Mouse (Mus musculus): ENCODE data around the gene Tbc1d10b. TPM values are rescaled to one million over a fixed set of nuclear protein-coding genes. Genes with fewer than 3 reads are reported as not detected.

Gene Tbc1d10b
- polyA plus RNA-seq, 1 experiment = 70.3 TPM

GRCm38 (mm10) chr7:127233765-127234164 is 25.5 kb upstream of the Tbc1d10b start:
- Histone ChIP-seq H3K27ac (ENCODE audit: control insufficient read depth, insufficient read depth, low read length) (no peak overlapping the region), H3K36me3 (ENCODE audit: control insufficient read depth, insufficient read depth, low read length) (peaks cover 25% of the 10 kb centered on the region), H3K4me1 (replicated peaks; ENCODE audit: control insufficient read depth, insufficient read depth, low read length) (peaks cover 28% of the 10 kb centered on the region), H3K4me3 (ENCODE audit: control insufficient read depth, insufficient read depth, low read length) (peak overlapping the region; percentile 71; the same call in 1 of the 2 replicates), H3K27me3 (ENCODE audit: control insufficient read depth, insufficient read depth, low read length) (no peaks in the 10 kb centered on the region)
- TF ChIP-seq CTCF (IDR thresholded peaks at IDR 0.05; ENCODE audit: borderline replicate concordance, control insufficient read depth, extremely low read depth, insufficient read depth, low read length, poor library complexity) (no peak), POLR2A (IDR thresholded peaks at IDR 0.05; ENCODE audit: control insufficient read depth, extremely low read depth, insufficient read depth, low read length, poor library complexity) (no peak)
- DNase-seq = no peak
- 2% methylated on average over 9 of the region's 9 CpGs for WGBS

DNA sequence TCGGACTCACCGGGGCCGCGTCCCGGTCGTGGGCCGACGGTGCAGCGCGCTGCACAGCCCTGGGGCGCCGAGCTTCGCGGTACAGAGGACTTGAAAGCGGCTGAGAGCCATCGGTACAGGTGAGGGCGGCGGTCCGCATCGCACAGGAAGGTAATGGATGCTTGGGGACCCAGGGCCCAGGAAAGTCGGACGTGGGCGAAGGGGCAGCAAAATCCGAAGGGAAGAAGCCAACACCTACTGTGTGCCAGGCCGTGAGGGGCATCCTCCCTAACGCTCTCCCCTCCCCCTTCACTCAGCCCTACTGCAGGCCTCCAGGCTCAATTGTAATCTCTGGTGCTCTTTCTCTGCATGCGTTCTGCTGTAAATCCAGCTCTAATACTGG is 25.1 kb upstream of the Tbc1d10b start:
- Histone ChIP-seq H3K27ac (ENCODE audit: control insufficient read depth, insufficient read depth, low read length) (no peak overlapping the region), H3K27me3 (ENCODE audit: control insufficient read depth, insufficient read depth, low read length) (no peaks in the 10 kb centered on the region), H3K4me3 (ENCODE audit: control insufficient read depth, insufficient read depth, low read length) (peak overlapping the region; percentile 71), H3K4me1 (replicated peaks; ENCODE audit: control insufficient read depth, insufficient read depth, low read length) (peaks cover 28% of the 10 kb centered on the region), H3K36me3 (ENCODE audit: control insufficient read depth, insufficient read depth, low read length) (peaks cover 25% of the 10 kb centered on the region)
- peak; percentile 48 for DNase-seq
- no peak for TF ChIP-seq POLR2A (IDR thresholded peaks at IDR 0.05; ENCODE audit: control insufficient read depth, extremely low read depth, insufficient read depth, low read length, poor library complexity)
- TF ChIP-seq CTCF (IDR thresholded peaks at IDR 0.05; ENCODE audit: borderline replicate concordance, control insufficient read depth, extremely low read depth, insufficient read depth, low read length, poor library complexity) = no peak
- WGBS = under 1% methylated on average over 27 of the region's 27 CpGs

- Histone ChIP-seq H3K4me3 (ENCODE audit: control insufficient read depth, insufficient read depth, low read length) (peak within 1 kb of the TSS; percentile 71), H3K36me3 (ENCODE audit: control insufficient read depth, insufficient read depth, low read length) (peaks cover 25% of the 10 kb centered on the region), H3K27me3 (ENCODE audit: control insufficient read depth, insufficient read depth, low read length) (no peaks in the 10 kb centered on the region), H3K27ac (ENCODE audit: control insufficient read depth, insufficient read depth, low read length) (peak within 1 kb of the TSS; percentile 93), H3K4me1 (replicated peaks; ENCODE audit: control insufficient read depth, insufficient read depth, low read length) (peaks cover 28% of the 10 kb centered on the region)
- peak; percentile 56; the same call in 1 of the 2 replicates for TF ChIP-seq CTCF (IDR thresholded peaks at IDR 0.05; ENCODE audit: borderline replicate concordance, control insufficient read depth, extremely low read depth, insufficient read depth, low read length, poor library complexity)
- peak; percentile 93 for TF ChIP-seq POLR2A (IDR thresholded peaks at IDR 0.05; ENCODE audit: control insufficient read depth, extremely low read depth, insufficient read depth, low read length, poor library complexity)
- WGBS = under 1% methylated on average over 64 of the region's 64 CpGs
- peak; percentile 85 for DNase-seq
Observed at GRCm38 (mm10) chr7:127232622-127233367, 24.5 kb upstream of the Tbc1d10b start, which contains the start of the genes Zfp553 and Sept1. Zfp553 (plus strand) TSS chr7:127233061. Sept1 (minus strand) TSS chr7:127233130.

DNA sequence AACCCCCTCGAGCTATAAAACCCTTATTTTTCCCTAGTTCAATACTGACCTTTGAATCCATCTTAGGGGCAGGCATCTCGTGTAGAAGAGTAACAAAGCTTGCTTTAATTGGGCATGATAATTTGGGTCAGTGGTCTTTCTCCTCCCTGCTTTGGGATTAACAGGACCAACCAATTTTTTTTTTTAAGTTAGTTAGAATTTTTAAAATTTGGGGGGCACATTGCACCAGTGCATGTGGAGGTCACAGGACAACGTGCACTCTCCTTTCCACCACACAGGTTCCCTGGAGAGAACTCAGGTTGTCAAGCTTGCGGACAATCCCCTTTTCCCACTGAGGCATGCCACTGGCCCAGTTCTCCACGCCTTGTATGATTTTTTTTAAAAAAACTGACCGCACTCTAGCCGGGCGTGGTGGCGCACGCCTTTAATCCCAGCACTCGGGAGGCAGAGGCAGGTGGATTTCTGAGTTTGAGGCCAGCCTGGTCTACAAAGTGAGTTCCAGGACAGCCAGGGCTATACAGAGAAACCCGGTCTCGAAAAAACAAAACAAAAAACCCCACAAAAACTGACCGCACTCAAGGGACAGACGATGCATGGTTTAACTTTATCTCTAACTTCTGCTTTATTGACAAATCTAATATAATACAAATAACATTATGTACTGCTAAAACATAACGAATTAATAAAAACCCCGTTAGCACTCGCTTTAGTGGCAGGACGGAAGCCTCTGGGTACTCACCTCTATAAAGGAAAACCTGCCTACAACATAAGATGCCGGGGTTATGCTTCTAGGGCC is 23.8 kb upstream of the Tbc1d10b start:
- Histone ChIP-seq H3K4me1 (replicated peaks; ENCODE audit: control insufficient read depth, insufficient read depth, low read length) (peaks cover 28% of the 10 kb centered on the region), H3K27me3 (ENCODE audit: control insufficient read depth, insufficient read depth, low read length) (no peaks in the 10 kb centered on the region), H3K4me3 (ENCODE audit: control insufficient read depth, insufficient read depth, low read length) (peak overlapping the region; percentile 71), H3K36me3 (ENCODE audit: control insufficient read depth, insufficient read depth, low read length) (peaks cover 21% of the 10 kb centered on the region), H3K27ac (ENCODE audit: control insufficient read depth, insufficient read depth, low read length) (peak overlapping the region; percentile 93)
- no peak for DNase-seq
- TF ChIP-seq POLR2A (IDR thresholded peaks at IDR 0.05; ENCODE audit: control insufficient read depth, extremely low read depth, insufficient read depth, low read length, poor library complexity) (no peak), CTCF (IDR thresholded peaks at IDR 0.05; ENCODE audit: borderline replicate concordance, control insufficient read depth, extremely low read depth, insufficient read depth, low read length, poor library complexity) (no peak)
- 2% methylated on average over 20 of the region's 20 CpGs for WGBS

GRCm38 (mm10) chr7:127231376-127231775 is 23.1 kb upstream of the Tbc1d10b start:
- Histone ChIP-seq H3K36me3 (ENCODE audit: control insufficient read depth, insufficient read depth, low read length) (peaks cover 14% of the 10 kb centered on the region), H3K4me1 (replicated peaks; ENCODE audit: control insufficient read depth, insufficient read depth, low read length) (peaks cover 28% of the 10 kb centered on the region), H3K4me3 (ENCODE audit: control insufficient read depth, insufficient read depth, low read length) (no peak overlapping the region; the same call in 1 of the 2 replicates), H3K27me3 (ENCODE audit: control insufficient read depth, insufficient read depth, low read length) (no peaks in the 10 kb centered on the region), H3K27ac (ENCODE audit: control insufficient read depth, insufficient read depth, low read length) (no peak overlapping the region)
- 19% methylated on average over 3 of the region's 3 CpGs for WGBS
- TF ChIP-seq CTCF (IDR thresholded peaks at IDR 0.05; ENCODE audit: borderline replicate concordance, control insufficient read depth, extremely low read depth, insufficient read depth, low read length, poor library complexity) (no peak), POLR2A (IDR thresholded peaks at IDR 0.05; ENCODE audit: control insufficient read depth, extremely low read depth, insufficient read depth, low read length, poor library complexity) (no peak)
- DNase-seq = no peak

DNA sequence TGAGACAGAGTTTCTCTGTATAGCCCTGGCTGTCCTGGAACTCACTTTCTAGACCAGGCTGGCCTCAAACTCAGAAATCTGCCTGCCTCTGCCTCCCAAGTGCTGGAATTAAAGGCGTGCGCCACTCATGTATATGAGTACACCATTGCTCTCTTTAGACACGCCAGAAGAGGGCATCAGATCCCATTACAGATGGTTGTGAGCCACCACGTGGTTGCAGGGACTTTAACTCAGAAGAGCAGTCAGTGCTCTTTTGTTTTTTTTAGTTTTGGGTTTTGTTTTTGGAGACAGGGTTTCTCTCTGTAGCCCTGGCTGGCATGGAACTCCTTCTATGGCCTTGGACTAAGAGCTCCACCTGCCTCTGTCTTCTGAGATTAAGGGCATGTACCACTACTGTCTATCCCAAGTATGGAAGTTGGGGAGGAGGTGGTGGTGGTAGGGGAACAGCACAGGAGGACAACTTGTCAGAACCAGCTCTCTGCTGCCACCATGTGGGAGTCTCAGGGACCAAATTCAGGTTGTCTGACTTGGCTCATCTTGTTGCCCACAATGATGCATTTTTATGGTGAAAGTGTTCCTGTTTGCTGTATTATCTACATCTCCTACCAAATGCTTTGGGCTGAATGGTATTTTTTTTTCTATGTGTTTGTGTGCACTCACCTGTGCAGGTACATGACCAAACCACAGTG is 20.5 kb upstream of the Tbc1d10b start:
- Histone ChIP-seq H3K27ac (ENCODE audit: control insufficient read depth, insufficient read depth, low read length) (peak overlapping the region; percentile 70), H3K27me3 (ENCODE audit: control insufficient read depth, insufficient read depth, low read length) (no peaks in the 10 kb centered on the region), H3K36me3 (ENCODE audit: control insufficient read depth, insufficient read depth, low read length) (0 out of 2 replicates have a peak, but pooled peaks cover 5% of the 10 kb centered on the region), H3K4me1 (replicated peaks; ENCODE audit: control insufficient read depth, insufficient read depth, low read length) (peaks cover 24% of the 10 kb centered on the region), H3K4me3 (ENCODE audit: control insufficient read depth, insufficient read depth, low read length) (no peak overlapping the region)
- WGBS = 51% methylated on average over 4 of the region's 4 CpGs
- DNase-seq = peak; percentile 90
- TF ChIP-seq CTCF (IDR thresholded peaks at IDR 0.05; ENCODE audit: borderline replicate concordance, control insufficient read depth, extremely low read depth, insufficient read depth, low read length, poor library complexity) (no peak), POLR2A (IDR thresholded peaks at IDR 0.05; ENCODE audit: control insufficient read depth, extremely low read depth, insufficient read depth, low read length, poor library complexity) (no peak)
